Mouse (Mus musculus) hindbrain, embryonic 16.5 days (tissue): ENCODE measurements around the gene Usp28. TPM values are rescaled to one million over a fixed set of nuclear protein-coding genes. Genes with fewer than 3 reads are reported as not detected.

Experiments
- ATAC-seq: fragments of 200-750 bp; cut with Nextera tagmentation; 2 replicates; pipeline ENCODE4 v1.8.0; 2017; ENCODE audit warnings: moderate TSS enrichment, moderate library complexity
- H3K27ac ChIP-seq: fragments of 300-500 bp; sonication (generic); 2 replicates; pipeline ENCODE4 v1.5.1; 2014; ENCODE audit warnings: low read depth, mild to moderate bottlenecking, control low read depth, low read length, moderate library complexity
- H3K27me3 ChIP-seq: fragments of 300-500 bp; sonication (generic); replicated peaks from 2 replicates; pipeline ENCODE4 v1.6.1; 2014; ENCODE audit warnings: low read length; ENCODE audit not compliant: control insufficient read depth, insufficient read depth
- H3K36me3 ChIP-seq: fragments of 300-500 bp; sonication (generic); 2 replicates; pipeline ENCODE4 v1.6.1; 2014; ENCODE audit warnings: mild to moderate bottlenecking, low read length, moderate library complexity, mixed read lengths; ENCODE audit not compliant: control insufficient read depth, insufficient read depth
- H3K4me1 ChIP-seq: fragments of 300-500 bp; sonication (generic); 2 replicates; pipeline ENCODE4 v1.6.1; 2014; ENCODE audit warnings: low read depth, low read length; ENCODE audit not compliant: control insufficient read depth, insufficient read depth
- H3K4me2 ChIP-seq: fragments of 300-500 bp; sonication (generic); 2 replicates; pipeline ENCODE4 v1.6.1; 2014; ENCODE audit warnings: mild to moderate bottlenecking, low read length, control low read depth, moderate library complexity
- H3K4me3 ChIP-seq: fragments of 300-500 bp; sonication (generic); 2 replicates; pipeline ENCODE4 v1.5.1; 2014; ENCODE audit warnings: mild to moderate bottlenecking, low read length, control low read depth, moderate library complexity
- H3K9ac ChIP-seq: fragments of 300-500 bp; sonication (generic); 2 replicates; pipeline ENCODE4 v1.6.1; 2014; ENCODE audit warnings: low read depth, mild to moderate bottlenecking, control low read depth, low read length, moderate library complexity
- H3K9me3 ChIP-seq: fragments of 300-500 bp; sonication (generic); 2 replicates; pipeline ENCODE4 v1.6.1; 2014; ENCODE audit warnings: mild to moderate bottlenecking, low read length, moderate library complexity; ENCODE audit not compliant: control insufficient read depth
- WGBS: fragments of 180-500 bp; shearing (Covaris S2); extraction: QIAGEN DNeasy Blood & Tissue Kit; methylation state at CpG from one replicate; pipeline ENCODE4 v1.1.7; 2014; 5-methylcytosine and 5-hydroxymethylcytosine counted together
- polyA plus RNA-seq: library from polyadenylated mRNA; unstranded; fragments of >200 nt; fragmentation: Nextera tagmentation; extraction: Ambion mirVana; gene quantifications from 2 replicates; pipeline ENCODE4 v1.2.1, GENCODE M21; 2015

Usp28 gene
- polyA plus RNA-seq, 1 experiment from 2014 or later = 34.1 TPM

DNA sequence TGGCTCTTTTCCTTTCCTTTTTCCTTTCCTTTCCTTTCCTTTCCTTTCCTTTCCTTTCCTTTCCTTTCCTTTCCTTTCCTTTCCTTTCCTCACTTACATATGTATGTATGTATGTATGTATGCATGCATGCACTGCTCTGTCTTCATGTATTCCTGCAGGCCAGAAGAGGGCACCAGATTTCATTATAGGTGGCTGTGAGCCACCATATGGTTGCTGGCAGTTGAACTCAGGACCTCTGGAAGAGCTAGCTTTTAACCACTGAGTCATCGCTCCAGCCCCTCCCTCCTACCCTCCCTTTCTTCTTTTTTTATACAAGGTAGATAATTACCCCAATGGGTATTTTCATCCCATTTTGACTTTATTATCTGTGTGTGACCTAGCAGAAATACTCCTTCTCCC lies 10.6 kb downstream of the Usp28 start:
- H3K4me2 ChIP-seq = no peak overlapping the region
- ATAC-seq = no peak
- no peaks in the 10 kb centered on the region for H3K27me3 ChIP-seq
- no peaks in the 10 kb centered on the region for H3K9me3 ChIP-seq
- H3K9ac ChIP-seq = no peak overlapping the region
- no peaks in the 10 kb centered on the region for H3K4me1 ChIP-seq
- no peak overlapping the region for H3K27ac ChIP-seq
- no peaks in the 10 kb centered on the region for H3K36me3 ChIP-seq
- WGBS = 97% methylated on average over 1 of the region's 1 CpGs
- H3K4me3 ChIP-seq = no peak overlapping the region

GRCm38 (mm10) chr9:48999256-48999655 lies 14.1 kb downstream of the Usp28 start:
- Histone ChIP-seq H3K27me3 (no peaks in the 10 kb centered on the region), H3K36me3 (peaks cover 3% of the 10 kb centered on the region), H3K9ac (no peak overlapping the region), H3K4me1 (no peaks in the 10 kb centered on the region), H3K27ac (no peak overlapping the region), H3K4me3 (no peak overlapping the region), H3K9me3 (no peaks in the 10 kb centered on the region), H3K4me2 (no peak overlapping the region)
- 87% methylated on average over 6 of the region's 6 CpGs for WGBS
- no peak for ATAC-seq

- Histone ChIP-seq H3K9me3 (no peaks in the 10 kb centered on the region), H3K27me3 (no peaks in the 10 kb centered on the region), H3K9ac (no peak overlapping the region), H3K36me3 (peaks cover 23% of the 10 kb centered on the region), H3K4me2 (no peak overlapping the region), H3K4me3 (no peak overlapping the region), H3K4me1 (no peaks in the 10 kb centered on the region), H3K27ac (no peak overlapping the region)
- WGBS = 76% methylated on average over 7 of the region's 7 CpGs
- ATAC-seq = no peak
Measured at GRCm38 (mm10) chr9:49015824-49016223, 30.6 kb downstream of the Usp28 start.

- Histone ChIP-seq H3K27ac (no peak overlapping the region), H3K4me2 (no peak overlapping the region), H3K9me3 (no peaks in the 10 kb centered on the region), H3K36me3 (peaks cover 4% of the 10 kb centered on the region), H3K27me3 (no peaks in the 10 kb centered on the region), H3K4me1 (no peaks in the 10 kb centered on the region), H3K4me3 (no peak overlapping the region), H3K9ac (no peak overlapping the region)
- no peak for ATAC-seq
- 93% methylated on average over 5 of the region's 5 CpGs for WGBS
Measured at GRCm38 (mm10) chr9:49021289-49021688, 36.1 kb downstream of the Usp28 start.

DNA sequence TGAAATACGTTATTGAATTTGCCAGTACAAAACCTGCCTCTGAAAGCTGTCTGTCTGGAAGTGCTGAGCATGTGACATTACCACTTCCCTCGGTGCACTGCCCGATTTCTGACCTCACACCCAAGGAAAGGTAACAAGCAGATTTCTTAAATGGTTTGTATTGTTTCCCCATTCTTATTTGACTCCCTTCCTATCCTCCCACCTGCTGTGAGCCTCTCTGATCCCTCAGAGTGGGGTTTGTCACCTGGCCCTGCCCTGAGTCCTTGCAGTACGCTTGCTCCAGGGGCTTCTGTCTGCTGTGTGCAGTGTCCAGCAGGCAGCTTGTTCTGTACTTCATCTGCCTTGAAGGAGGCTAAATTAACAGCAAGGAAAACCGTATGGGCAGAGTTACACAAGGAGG lies 38.8 kb downstream of the Usp28 start:
- Histone ChIP-seq H3K4me3 (no peak overlapping the region), H3K4me2 (no peak overlapping the region), H3K27me3 (no peaks in the 10 kb centered on the region), H3K9ac (no peak overlapping the region), H3K4me1 (no peaks in the 10 kb centered on the region), H3K9me3 (no peaks in the 10 kb centered on the region), H3K36me3 (peaks cover 4% of the 10 kb centered on the region; the same call in 1 of the 2 replicates), H3K27ac (no peak overlapping the region)
- WGBS = 92% methylated on average over 5 of the region's 5 CpGs
- no peak for ATAC-seq

DNA sequence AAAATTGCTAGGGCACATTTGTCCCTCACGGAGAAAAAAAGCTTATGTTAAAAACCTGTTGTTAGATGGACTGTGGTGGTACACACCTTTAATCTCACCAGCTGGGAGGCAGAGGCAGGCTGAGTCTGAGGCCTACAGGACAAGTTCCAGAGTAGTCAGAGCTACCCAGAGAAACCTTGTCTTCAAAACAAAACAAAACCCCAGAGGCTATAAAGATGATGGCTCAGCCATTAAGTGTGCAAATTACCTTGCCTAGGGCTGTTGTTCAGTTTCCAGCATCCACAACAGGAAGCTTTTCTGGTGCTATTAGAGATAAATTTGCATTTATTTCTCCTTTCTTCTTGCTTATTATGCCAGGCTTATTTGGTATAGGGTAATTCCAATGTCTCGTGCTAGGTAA lies 39.4 kb downstream of the Usp28 start:
- no peak for ATAC-seq
- Histone ChIP-seq H3K36me3 (peaks cover 7% of the 10 kb centered on the region; the same call in 1 of the 2 replicates), H3K4me1 (no peaks in the 10 kb centered on the region), H3K27ac (no peak overlapping the region), H3K9ac (no peak overlapping the region), H3K4me3 (no peak overlapping the region), H3K4me2 (no peak overlapping the region), H3K27me3 (no peaks in the 10 kb centered on the region), H3K9me3 (no peaks in the 10 kb centered on the region)
- WGBS = 84% methylated on average over 2 of the region's 2 CpGs

- ATAC-seq = no peak
- H3K4me3 ChIP-seq = no peak overlapping the region
- H3K4me2 ChIP-seq = no peak overlapping the region
- H3K9me3 ChIP-seq = no peaks in the 10 kb centered on the region
- peaks cover 21% of the 10 kb centered on the region for H3K36me3 ChIP-seq
- no peak overlapping the region for H3K9ac ChIP-seq
- no peak overlapping the region for H3K27ac ChIP-seq
- H3K4me1 ChIP-seq = no peaks in the 10 kb centered on the region
- no peaks in the 10 kb centered on the region for H3K27me3 ChIP-seq
- WGBS = 96% methylated on average over 4 of the region's 4 CpGs
Measured at GRCm38 (mm10) chr9:49034764-49035163, 49.6 kb downstream of the Usp28 start.

- Histone ChIP-seq H3K4me1 (peaks cover 4% of the 10 kb centered on the region; the same call in 1 of the 2 replicates), H3K9me3 (no peaks in the 10 kb centered on the region), H3K36me3 (no peaks in the 10 kb centered on the region), H3K9ac (no peak overlapping the region), H3K27me3 (no peaks in the 10 kb centered on the region), H3K4me3 (no peak overlapping the region), H3K27ac (no peak overlapping the region), H3K4me2 (no peak overlapping the region)
- no peak for ATAC-seq
- 80% methylated on average over 5 of the region's 5 CpGs for WGBS
Measured at GRCm38 (mm10) chr9:49050901-49051300, 65.7 kb downstream of the Usp28 start.

DNA sequence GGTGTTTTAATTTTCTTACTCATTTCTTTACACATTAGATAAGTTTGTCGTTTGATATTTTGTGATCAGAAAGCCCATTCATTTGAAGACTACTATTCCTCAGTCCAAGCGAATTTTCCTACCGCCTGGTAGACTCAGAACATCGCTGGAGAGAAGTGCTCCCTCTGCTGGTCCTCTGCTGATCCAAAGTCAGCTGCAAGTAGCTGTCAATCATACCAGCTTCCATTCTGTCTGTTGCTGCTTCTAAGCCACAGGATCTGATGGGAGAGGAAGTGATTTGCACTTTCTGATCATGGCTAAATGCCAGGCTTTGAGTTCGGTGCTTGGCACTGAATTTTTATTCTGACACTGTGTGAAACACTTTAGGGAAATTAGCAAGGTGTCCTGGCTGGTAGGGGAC lies 66.2 kb downstream of the Usp28 start:
- Histone ChIP-seq H3K4me3 (no peak overlapping the region), H3K27me3 (no peaks in the 10 kb centered on the region), H3K4me1 (peaks cover 7% of the 10 kb centered on the region), H3K4me2 (no peak overlapping the region), H3K27ac (no peak overlapping the region), H3K36me3 (no peaks in the 10 kb centered on the region), H3K9me3 (no peaks in the 10 kb centered on the region), H3K9ac (no peak overlapping the region)
- 12% methylated on average over 5 of the region's 5 CpGs for WGBS
- ATAC-seq = no peak

DNA sequence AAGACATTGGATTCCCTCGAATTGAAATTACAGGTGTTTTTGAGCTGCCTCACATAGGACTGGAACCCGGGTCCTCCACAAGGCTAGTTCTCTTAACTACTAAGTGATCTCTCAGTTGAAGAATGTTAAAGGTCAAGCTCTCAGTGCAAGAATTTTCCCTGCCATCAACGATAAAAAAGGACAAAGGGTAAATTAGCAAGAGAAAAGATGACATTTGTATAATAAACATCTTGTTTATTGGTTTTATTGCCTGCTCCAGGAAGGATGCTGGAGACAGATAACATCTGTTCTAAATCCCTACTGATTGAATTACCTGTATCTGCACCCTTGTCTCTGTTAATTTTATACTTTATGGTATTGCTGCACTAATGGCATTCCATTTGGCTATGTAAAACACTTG lies 68.9 kb downstream of the Usp28 start:
- Histone ChIP-seq H3K9ac (no peak overlapping the region), H3K4me1 (peaks cover 12% of the 10 kb centered on the region), H3K27ac (no peak overlapping the region), H3K36me3 (0 out of 2 replicates have a peak, but pooled peaks cover 2% of the 10 kb centered on the region), H3K27me3 (no peaks in the 10 kb centered on the region), H3K4me2 (no peak overlapping the region), H3K4me3 (no peak overlapping the region), H3K9me3 (no peaks in the 10 kb centered on the region)
- whole genome bisulfite sequencing = 91% methylated on average over 3 of the region's 3 CpGs
- ATAC-seq = no peak
